Mouse (Mus musculus): ENCODE measurements around the gene Wdcp. TPM values are rescaled to one million over a fixed set of nuclear protein-coding genes. Genes with fewer than 3 reads are reported as not detected.

Wdcp gene
- total and polyA plus RNA-seq, 2 experiments from 2014 or later: 8.9 to 11.4 TPM

GRCm38 (mm10) chr12:4889891-4890290 lies 46.8 kb downstream of the Wdcp start:
- no peaks in the 10 kb centered on the region for H3K4me1 ChIP-seq (ENCODE audit: insufficient read depth)
- H3K9me3 ChIP-seq (ENCODE audit: low read length): no peaks in the 10 kb centered on the region
- H3K4me2 ChIP-seq (ENCODE audit: low read depth): no peak overlapping the region
- peaks cover 10% of the 10 kb centered on the region; the same call in 1 of the 2 replicates for H3K36me3 ChIP-seq (ENCODE audit: insufficient read depth)
- ATAC-seq (no peak), DNase-seq (no peak)
- no peak overlapping the region for H3K9ac ChIP-seq
- H3K27me3 ChIP-seq (ENCODE audit: insufficient read depth, low read length): no peaks in the 10 kb centered on the region
- no peak overlapping the region for H3K27ac ChIP-seq (ENCODE audit: low read depth, low read length)
- 93% methylated on average over 1 of the region's 1 CpGs for WGBS
- no peak overlapping the region for H3K4me3 ChIP-seq (ENCODE audit: low read depth, low read length)
- TF ChIP-seq CTCF (IDR thresholded peaks at IDR 0.05; ENCODE audit: low read depth): no peak

GRCm38 (mm10) chr12:4898024-4898423 lies 54.9 kb downstream of the Wdcp start:
- H3K27me3 ChIP-seq (ENCODE audit: insufficient read depth, low read length): no peaks in the 10 kb centered on the region
- no peak overlapping the region for H3K27ac ChIP-seq (ENCODE audit: low read depth, low read length)
- no peaks in the 10 kb centered on the region for H3K9me3 ChIP-seq (ENCODE audit: low read length)
- H3K4me3 ChIP-seq (ENCODE audit: low read depth, low read length): no peak overlapping the region
- TF ChIP-seq CTCF (IDR thresholded peaks at IDR 0.05; ENCODE audit: low read depth): no peak
- no peak for DNase-seq
- WGBS: 93% methylated on average over 5 of the region's 5 CpGs
- no peak for ATAC-seq
- no peak overlapping the region for H3K4me2 ChIP-seq (ENCODE audit: low read depth)
- no peak overlapping the region for H3K9ac ChIP-seq
- no peaks in the 10 kb centered on the region for H3K4me1 ChIP-seq (ENCODE audit: insufficient read depth)
- peaks cover 1% of the 10 kb centered on the region; the same call in 1 of the 2 replicates for H3K36me3 ChIP-seq (ENCODE audit: insufficient read depth)

- Histone ChIP-seq H3K27me3 (ENCODE audit: insufficient read depth, low read length) (no peaks in the 10 kb centered on the region), H3K9me3 (ENCODE audit: low read length) (no peaks in the 10 kb centered on the region), H3K4me1 (ENCODE audit: insufficient read depth) (0 out of 2 replicates have a peak, but pooled peaks cover 4% of the 10 kb centered on the region), H3K27ac (ENCODE audit: low read depth, low read length) (no peak overlapping the region), H3K36me3 (ENCODE audit: insufficient read depth) (no peaks in the 10 kb centered on the region), H3K4me2 (ENCODE audit: low read depth) (peak overlapping the region; percentile 74; the same call in 1 of the 2 replicates), H3K4me3 (ENCODE audit: low read depth, low read length) (no peak overlapping the region), H3K9ac (no peak overlapping the region)
- ATAC-seq: no peak
- peak; percentile 24 for DNase-seq
- TF ChIP-seq CTCF (IDR thresholded peaks at IDR 0.05; ENCODE audit: low read depth): 0 out of 2 replicates have a peak, but pooled peaks have one; percentile 9
- 56% methylated on average over 7 of the region's 7 CpGs for WGBS
These were observed 62.8 kb downstream of the Wdcp start for GRCm38 (mm10) chr12:4905946-4906345.

GRCm38 (mm10) chr12:4906476-4906875 lies 63.4 kb downstream of the Wdcp start:
- no peak for TF ChIP-seq CTCF (IDR thresholded peaks at IDR 0.05; ENCODE audit: low read depth)
- WGBS: 50% methylated on average over 7 of the region's 7 CpGs
- no peak overlapping the region for H3K27ac ChIP-seq (ENCODE audit: low read depth, low read length)
- H3K36me3 ChIP-seq (ENCODE audit: insufficient read depth): no peaks in the 10 kb centered on the region
- DNase-seq: no peak
- ATAC-seq: no peak
- H3K27me3 ChIP-seq (ENCODE audit: insufficient read depth, low read length): no peaks in the 10 kb centered on the region
- no peaks in the 10 kb centered on the region for H3K9me3 ChIP-seq (ENCODE audit: low read length)
- peak overlapping the region; percentile 75 for H3K9ac ChIP-seq
- peak overlapping the region; percentile 74 for H3K4me2 ChIP-seq (ENCODE audit: low read depth)
- H3K4me3 ChIP-seq (ENCODE audit: low read depth, low read length): peak overlapping the region; percentile 77
- 0 out of 2 replicates have a peak, but pooled peaks cover 4% of the 10 kb centered on the region for H3K4me1 ChIP-seq (ENCODE audit: insufficient read depth)

- WGBS: 2% methylated on average over 107 of the region's 125 CpGs
- peak within 1 kb of the TSS; percentile 90 for H3K27ac ChIP-seq (ENCODE audit: low read depth, low read length)
- H3K4me2 ChIP-seq (ENCODE audit: low read depth): peak within 1 kb of the TSS; percentile 74
- H3K4me3 ChIP-seq (ENCODE audit: low read depth, low read length): peak within 1 kb of the TSS; percentile 77
- H3K27me3 ChIP-seq (ENCODE audit: insufficient read depth, low read length): no peaks in the 10 kb centered on the region
- peak; percentile 53; the same call in 1 of the 2 replicates for TF ChIP-seq CTCF (IDR thresholded peaks at IDR 0.05; ENCODE audit: low read depth)
- 0 out of 2 replicates have a peak, but pooled peaks cover 4% of the 10 kb centered on the region for H3K4me1 ChIP-seq (ENCODE audit: insufficient read depth)
- peak; percentile 97 for ATAC-seq
- peak; percentile 97 for DNase-seq
- no peaks in the 10 kb centered on the region for H3K9me3 ChIP-seq (ENCODE audit: low read length)
- no peaks in the 10 kb centered on the region for H3K36me3 ChIP-seq (ENCODE audit: insufficient read depth)
- peak within 1 kb of the TSS; percentile 75 for H3K9ac ChIP-seq
These were observed 64.1 kb downstream of the Wdcp start, which contains the start of gene Ubxn2a for GRCm38 (mm10) chr12:4906951-4907906. Gene Ubxn2a (minus strand): TSS chr12:4907705.

GRCm38 (mm10) chr12:4908391-4908790 lies 65.3 kb downstream of the Wdcp start:
- 0 out of 2 replicates have a peak, but pooled peaks cover 4% of the 10 kb centered on the region for H3K4me1 ChIP-seq (ENCODE audit: insufficient read depth)
- H3K4me2 ChIP-seq (ENCODE audit: low read depth): no peak overlapping the region
- no peaks in the 10 kb centered on the region for H3K27me3 ChIP-seq (ENCODE audit: insufficient read depth, low read length)
- H3K27ac ChIP-seq (ENCODE audit: low read depth, low read length): peak overlapping the region; percentile 90; the same call in 1 of the 2 replicates
- no peak overlapping the region for H3K4me3 ChIP-seq (ENCODE audit: low read depth, low read length)
- H3K9me3 ChIP-seq (ENCODE audit: low read length): no peaks in the 10 kb centered on the region
- ATAC-seq: no peak
- DNase-seq: no peak
- no peak overlapping the region for H3K9ac ChIP-seq
- WGBS: 91% methylated on average over 7 of the region's 7 CpGs
- no peak for TF ChIP-seq CTCF (IDR thresholded peaks at IDR 0.05; ENCODE audit: low read depth)
- H3K36me3 ChIP-seq (ENCODE audit: insufficient read depth): no peaks in the 10 kb centered on the region

Other genes starting within 250 kb of the Wdcp start
- 1.2 and 1.5 TPM in 2 replicates for gene Fam228a, start 104.9 kb upstream of the Wdcp start, total RNA-seq (2014; rRNA removed)
- 0.09 and 0.30 TPM in 2 replicates for gene Fam228a, start 104.9 kb upstream of the Wdcp start, polyA plus RNA-seq (2015; fragmentation: Nextera tagmentation; extraction: Ambion mirVana)
- gene Pfn4, start 74.3 kb upstream of the Wdcp start, total RNA-seq (2014; rRNA removed): 9.2 TPM in 2 replicates
- gene Pfn4, start 74.3 kb upstream of the Wdcp start, polyA plus RNA-seq (2015; fragmentation: Nextera tagmentation; extraction: Ambion mirVana): 15.3 and 21.3 TPM in 2 replicates
- 7.8 and 18.8 TPM in 2 replicates for gene Fam228b, start 74.0 kb upstream of the Wdcp start, total RNA-seq (2014; rRNA removed)
- gene Fam228b, start 74.0 kb upstream of the Wdcp start, polyA plus RNA-seq (2015; fragmentation: Nextera tagmentation; extraction: Ambion mirVana): 5.8 and 8.9 TPM in 2 replicates
- 117 and 156 TPM in 2 replicates for gene Sf3b6, start 25.8 kb upstream of the Wdcp start, total RNA-seq (2014; rRNA removed)
- 326 and 451 TPM in 2 replicates for gene Sf3b6, start 25.8 kb upstream of the Wdcp start, polyA plus RNA-seq (2015; fragmentation: Nextera tagmentation; extraction: Ambion mirVana)
- gene Fkbp1b, start 1.7 kb upstream of the Wdcp start, total RNA-seq (2014; rRNA removed): 51.7 and 122 TPM in 2 replicates
- gene Fkbp1b, start 1.7 kb upstream of the Wdcp start, polyA plus RNA-seq (2015; fragmentation: Nextera tagmentation; extraction: Ambion mirVana): 65.5 and 67.9 TPM in 2 replicates
- 1.1 and 3.4 TPM in 2 replicates for gene Mfsd2b, start 31.1 kb downstream of the Wdcp start, total RNA-seq (2014; rRNA removed)
- 0.49 and 1.3 TPM in 2 replicates for gene Mfsd2b, start 31.1 kb downstream of the Wdcp start, polyA plus RNA-seq (2015; fragmentation: Nextera tagmentation; extraction: Ambion mirVana)
- gene Ubxn2a, start 64.4 kb downstream of the Wdcp start, total RNA-seq (2014; rRNA removed): 28.5 and 29.0 TPM in 2 replicates
- gene Ubxn2a, start 64.4 kb downstream of the Wdcp start, polyA plus RNA-seq (2015; fragmentation: Nextera tagmentation; extraction: Ambion mirVana): 21.4 and 34.9 TPM in 2 replicates
- 23.7 and 31.1 TPM in 2 replicates for gene Atad2b, start 74.0 kb downstream of the Wdcp start, total RNA-seq (2014; rRNA removed)
- 5.0 and 6.6 TPM in 2 replicates for gene Atad2b, start 74.0 kb downstream of the Wdcp start, polyA plus RNA-seq (2015; fragmentation: Nextera tagmentation; extraction: Ambion mirVana)